ENCODE assay signal across 8 mouse cellular contexts in genomic region chr10:24869760-24870290, GRCm38 (mm10). TPM values are rescaled to one million over a fixed set of nuclear protein-coding genes. Genes with fewer than 3 reads are reported as not detected.
DNase-seq lines count a peak whose midpoint lies in the region; ATAC-seq and TF ChIP-seq lines count a peak whose summit lies in the region.

Gene Med23, plus strand, starts transcription at chr10:24869986.

- H3K4me3 ChIP-seq in ES-E14 (ENCODE audit: insufficient read depth in 1 of 2, low read depth in 1 of 2, low read length in 2 of 2, poor library complexity in 1 of 2, severe bottlenecking in 1 of 2), result peak within 1 kb of the TSS; percentile 87 to 88
- H3K4me3 ChIP-seq in forebrain, embryonic 15.5 days, result peak within 1 kb of the TSS; percentile 53
- peak within 1 kb of the TSS; percentile 99 for H3K4me3 ChIP-seq in lung, adult 2 months (replicated peaks; ENCODE audit: extremely low read depth, low read depth, low read length)

- intact Hi-C loops in heart, postnatal 25 days (cut with DNase I), result loop anchor here (5.0 kb wide), 3 partner anchors 73 to 347 kb away; partner anchors contain the start of gene Enpp1

- TF ChIP-seq CTCF in lung, adult 2 months (IDR thresholded peaks at IDR 0.05; ENCODE audit: insufficient read depth, low read length), result peak; percentile 91

- H3K27ac ChIP-seq in ES-E14 (ENCODE audit: insufficient read depth, low read depth, low read length, poor library complexity, severe bottlenecking), result no peak within 1 kb of the TSS
- peak within 1 kb of the TSS; percentile 50; the same call in 1 of the 2 replicates for H3K27ac ChIP-seq in forebrain, embryonic 15.5 days (replicated peaks)

- in situ Hi-C loops in ES-E14 (cut with MboI; ENCODE audit: low sequenced_read_pairs in 2 of 2, unreplicated experiment in 2 of 2), result no loop called here

- peak within 1 kb of the TSS; percentile 91 for H3K9ac ChIP-seq in ES-E14 (ENCODE audit: insufficient read depth, low read depth, low read length, poor library complexity, severe bottlenecking)
- peak within 1 kb of the TSS; percentile 64 for H3K9ac ChIP-seq in forebrain, embryonic 15.5 days (replicated peaks)

- peak; percentile 100 for ATAC-seq in forebrain, embryonic 15.5 days (replicated peaks)
- peak; percentile 99 for ATAC-seq in neutrophil, adult 5-6 weeks (ENCODE audit: extremely low read depth, insufficient number of reproducible peaks, low FRiP score, poor library complexity, severe bottlenecking)

- under 1% methylated on average over 36 of the region's 36 CpGs for WGBS in forebrain, embryonic 15.5 days
- under 1% methylated on average over 36 of the region's 36 CpGs for WGBS in lung, adult 2 months

- peaks cover 13% of the 10 kb centered on the region for H3K36me3 ChIP-seq in ES-E14 (ENCODE audit: control insufficient read depth, insufficient read depth, low read length, poor library complexity, severe bottlenecking)
- peaks cover 22% of the 10 kb centered on the region for H3K36me3 ChIP-seq in forebrain, embryonic 15.5 days

- peak; percentile 51; the same call in 1 of the 2 replicates for TF ChIP-seq POLR2A in lung, adult 2 months (IDR thresholded peaks at IDR 0.05; ENCODE audit: borderline replicate concordance, extremely low read depth, low read depth, low read length)

- DNase-seq in ES-E14 (ENCODE audit: low read depth, low spot score), result peak; percentile 97
- peak; percentile 98 for DNase-seq in cerebellum, adult 11-12 months
- peak; percentile 93 for DNase-seq in heart, postnatal 25 days (ENCODE audit: low spot score)
- DNase-seq in layer of hippocampus, adult 18-20 months (ENCODE audit: low spot score in 2 of 2), result peak; percentile 97 to 100
- peak; percentile 98 for DNase-seq in lung, adult 2 months
- peak; percentile 90 to 93 for DNase-seq in thymus, adult 18-20 months

- H3K9me3 ChIP-seq in ES-E14 (ENCODE audit: control insufficient read depth, insufficient read depth, low read depth, low read length), result no peaks in the 10 kb centered on the region
- H3K9me3 ChIP-seq in forebrain, embryonic 15.5 days, result no peaks in the 10 kb centered on the region

- H3K4me2 ChIP-seq in forebrain, embryonic 15.5 days (replicated peaks), result peak within 1 kb of the TSS; percentile 52

- no peaks in the 10 kb centered on the region for H3K27me3 ChIP-seq in forebrain, embryonic 15.5 days

- H3K4me1 ChIP-seq in ES-E14 (ENCODE audit: control insufficient read depth in 2 of 2, insufficient read depth in 2 of 2, low read length in 2 of 2, poor library complexity in 1 of 2), result 0 out of 4 replicates have a peak, but pooled peaks cover 0 to 1% of the 10 kb centered on the region in 2 experiments
- H3K4me1 ChIP-seq in forebrain, embryonic 15.5 days, result peaks cover 7% of the 10 kb centered on the region
- H3K4me1 ChIP-seq in lung, adult 2 months (ENCODE audit: control insufficient read depth, insufficient read depth, low read length), result no peaks in the 10 kb centered on the region; the same call in 1 of the 2 replicates

TF ChIP-seq in ES-E14, 5 proteins besides CTCF, POLR2A, EP300 and RAD21:
- TF ChIP-seq CHD2 (IDR thresholded peaks at IDR 0.05; ENCODE audit: low read depth, low read length), result 0 out of 2 replicates have a peak, but pooled peaks have one; percentile 44
- TF ChIP-seq HCFC1 (IDR thresholded peaks at IDR 0.05; ENCODE audit: borderline replicate concordance, insufficient read depth, low read length), result peak; percentile 90
- TF ChIP-seq ZC3H11A (IDR thresholded peaks at IDR 0.05; ENCODE audit: borderline replicate concordance, low read depth, low read length), result peak; percentile 67; the same call in 1 of the 2 replicates
- 0 out of 2 replicates have a peak, but pooled peaks have one; percentile 12 for TF ChIP-seq ZNF384 (IDR thresholded peaks at IDR 0.05; ENCODE audit: low read depth, low read length)
- peak; percentile 33; the same call in 1 of the 2 replicates for TF ChIP-seq MAFK (IDR thresholded peaks at IDR 0.05; ENCODE audit: insufficient read depth, low read depth, low read length)

RNA-seq across cellular contexts. Expression of gene Med23, which starts in this region (rescaled TPM):
- 41.9 and 60.1 TPM in 2 replicates for total RNA-seq in ES-E14 (2012; rRNA removed)
- polyA plus RNA-seq in forebrain, embryonic 15.5 days (2015; fragmentation: Nextera tagmentation; extraction: Ambion mirVana), result 29.4 and 32.7 TPM in 2 replicates
- total RNA-seq in heart, postnatal 25 days (2021), result 10 to 100 TPM; 14.7 to 15.6 TPM
- 10 to 100 TPM; 29.7 to 34.0 TPM for total RNA-seq in layer of hippocampus, adult 18-20 months (2021)
- polyA plus RNA-seq in lung, adult 2 months (2012; rRNA removed), result 14.9 and 20.6 TPM in 2 replicates
- total RNA-seq in neutrophil, adult 5-6 weeks (2017), result 24.1 and 24.8 TPM in 2 replicates
